ENCODE assay signal across 18 mouse cellular contexts in the genomic region with DNA sequence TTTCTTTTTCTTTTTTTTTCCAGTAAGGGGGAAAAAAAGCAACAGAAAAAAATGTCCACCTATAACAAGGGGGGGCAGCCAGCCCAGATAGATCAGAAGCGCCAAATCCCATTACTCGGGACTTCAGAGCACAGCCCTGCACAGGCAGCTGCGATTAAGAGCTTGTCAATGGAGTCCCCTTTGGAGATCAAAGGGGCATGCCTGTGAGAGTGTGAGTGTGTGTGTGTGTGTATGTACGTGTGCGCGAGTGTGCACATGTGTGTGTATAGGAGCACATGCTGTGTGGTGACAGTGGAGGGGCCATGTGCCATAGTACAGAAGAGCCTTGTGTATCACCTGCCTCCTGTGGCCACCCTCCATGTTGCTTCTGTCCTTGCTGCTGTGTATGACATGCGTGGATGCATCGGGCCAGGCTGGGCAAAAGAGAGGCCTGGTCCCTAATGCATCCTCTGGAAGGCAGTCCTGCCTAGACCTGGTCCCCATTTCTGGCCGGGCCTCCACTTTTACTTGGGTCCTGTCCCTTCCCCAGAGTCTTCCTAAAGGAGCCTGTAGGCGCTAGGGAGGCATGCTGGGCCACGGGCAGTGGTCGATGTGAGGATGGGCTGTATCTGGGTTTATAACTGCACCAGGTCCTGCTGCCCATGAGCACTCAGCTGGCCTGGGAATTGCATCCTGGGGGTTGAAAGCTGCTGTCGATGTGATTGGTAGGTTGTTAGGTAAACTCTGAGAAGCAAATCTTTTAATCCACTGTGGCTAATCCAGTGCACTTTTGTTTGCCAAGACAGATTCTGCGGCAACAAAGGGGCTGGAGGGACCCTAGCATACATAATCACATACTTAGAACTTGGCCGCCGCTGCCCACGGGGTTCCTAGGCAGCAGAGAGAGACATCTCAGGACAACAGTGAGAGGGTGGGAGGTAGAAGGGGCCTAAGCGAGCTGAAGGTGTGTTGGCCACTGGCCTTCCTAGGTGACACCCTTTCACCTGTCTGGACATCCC. TPM values are rescaled to one million over a fixed set of nuclear protein-coding genes. Genes with fewer than 3 reads are reported as not detected.
DNase-seq lines count a peak whose midpoint lies in the region; ATAC-seq and TF ChIP-seq lines count a peak whose summit lies in the region.
"Had no signal": no experiment of that assay in that cellular context is flagged by ENCODE, and none has a peak within 500 bp of the region (broad histone marks: within the 10 kb centered on the region; RNA-seq: fewer than 3 reads in every experiment).

No protein-coding gene starts in this region.

- no peaks in the 10 kb centered on the region for H3K27me3 ChIP-seq in hindbrain, postnatal 0 days (ENCODE audit: insufficient read depth, low read length)
- no peaks in the 10 kb centered on the region; the same call in 1 of the 2 replicates for H3K27me3 ChIP-seq in hindbrain, embryonic 10.5 days (ENCODE audit: insufficient read depth, poor library complexity, severe bottlenecking)
- no peaks in the 10 kb centered on the region for H3K27me3 ChIP-seq in forebrain, embryonic 11.5 days (ENCODE audit: control insufficient read depth, insufficient read depth, low read length)
- peaks cover 80% of the 10 kb centered on the region for H3K27me3 ChIP-seq in midbrain, embryonic 10.5 days (ENCODE audit: low read depth, poor library complexity, severe bottlenecking)
- no peaks in the 10 kb centered on the region for H3K27me3 ChIP-seq in myocyte (ENCODE audit: control insufficient read depth, insufficient read depth, insufficient read length)
- H3K27me3 ChIP-seq in cerebellum, adult 2 months (ENCODE audit: control insufficient read depth, insufficient read depth, low read length): no peaks in the 10 kb centered on the region
- H3K27me3 ChIP-seq: heart, embryonic 12.5 days; liver, embryonic 12.5 days; Patski had no signal

- H3K36me3 ChIP-seq in hindbrain, postnatal 0 days (ENCODE audit: insufficient read depth, low read length): peaks cover 10% of the 10 kb centered on the region; the same call in 1 of the 2 replicates
- peaks cover 70% of the 10 kb centered on the region for H3K36me3 ChIP-seq in hindbrain, embryonic 10.5 days
- H3K36me3 ChIP-seq in forebrain, embryonic 11.5 days (ENCODE audit: control insufficient read depth, insufficient read depth, low read length): peaks cover 3% of the 10 kb centered on the region; the same call in 1 of the 2 replicates
- H3K36me3 ChIP-seq in midbrain, embryonic 10.5 days: peaks cover 60% of the 10 kb centered on the region
- H3K36me3 ChIP-seq in myocyte (ENCODE audit: control insufficient read depth, insufficient read depth): peaks cover 5% of the 10 kb centered on the region

- TF ChIP-seq CTCF in hindbrain, postnatal 0 days (IDR thresholded peaks at IDR 0.05; ENCODE audit: low read depth): no peak
- TF ChIP-seq CTCF in cerebellum, adult 2 months (IDR thresholded peaks at IDR 0.05; ENCODE audit: borderline replicate concordance, insufficient read depth, low read depth, low read length): no peak

- no peak for TF ChIP-seq POLR2A in myocyte (IDR thresholded peaks at IDR 0.05; ENCODE audit: insufficient read length, low read depth)
- TF ChIP-seq POLR2A in cerebellum, adult 2 months (IDR thresholded peaks at IDR 0.05; ENCODE audit: borderline replicate concordance, insufficient read depth, low read length): no peak

- no peaks in the 10 kb centered on the region for H3K9me3 ChIP-seq in hindbrain, postnatal 0 days (ENCODE audit: low read length)
- H3K9me3 ChIP-seq in hindbrain, embryonic 10.5 days: no peaks in the 10 kb centered on the region
- no peaks in the 10 kb centered on the region for H3K9me3 ChIP-seq in forebrain, embryonic 11.5 days (ENCODE audit: control insufficient read depth, low read length)
- H3K9me3 ChIP-seq in midbrain, embryonic 10.5 days (replicated peaks): no peaks in the 10 kb centered on the region
- H3K9me3 ChIP-seq: heart, embryonic 12.5 days; liver, embryonic 12.5 days had no signal

- no peak overlapping the region for H3ac ChIP-seq in myocyte (ENCODE audit: control insufficient read depth, insufficient read length)

- no peaks in the 10 kb centered on the region for H3K4me1 ChIP-seq in hindbrain, postnatal 0 days (ENCODE audit: insufficient read depth, low read length)
- peaks cover 6% of the 10 kb centered on the region; the same call in 1 of the 2 replicates for H3K4me1 ChIP-seq in hindbrain, embryonic 10.5 days (replicated peaks)
- H3K4me1 ChIP-seq in forebrain, embryonic 11.5 days (replicated peaks; ENCODE audit: control insufficient read depth, insufficient read depth, low read length): no peaks in the 10 kb centered on the region; the same call in 1 of the 2 replicates
- H3K4me1 ChIP-seq in midbrain, embryonic 10.5 days: peaks cover 38% of the 10 kb centered on the region
- H3K4me1 ChIP-seq in cerebellum, adult 2 months (ENCODE audit: control insufficient read depth, insufficient read depth, low read length): no peaks in the 10 kb centered on the region; the same call in 1 of the 2 replicates

- 0 out of 2 replicates have a peak, but pooled peaks have one; percentile 31 for ATAC-seq in hindbrain, postnatal 0 days
- ATAC-seq in forebrain, embryonic 11.5 days (replicated peaks; ENCODE audit: low FRiP score): no peak
- ATAC-seq: activated CD4-positive, CD25-positive, alpha-beta regulatory T cell, adult 4 months; liver, embryonic 12.5 days; Patski had no signal

- no peaks in the 10 kb centered on the region for H3K79me2 ChIP-seq in myocyte (ENCODE audit: control insufficient read depth, insufficient read depth)

- intact Hi-C loops in left cerebral cortex, postnatal 36 days (cut with DNase I): no loop called here

- peak; percentile 15 for DNase-seq in hindbrain, postnatal 0 days (ENCODE audit: low spot score)
- DNase-seq in hindbrain, embryonic 10.5 days (ENCODE audit: low spot score): no peak
- DNase-seq in forebrain, embryonic 11.5 days (ENCODE audit: low spot score): no peak
- DNase-seq in midbrain, embryonic 10.5 days (ENCODE audit: low spot score): peak; percentile 73
- DNase-seq in cerebellum, adult 2 months: no peak
- DNase-seq in gastrocnemius, postnatal 25 days: no peak
- DNase-seq in left cerebral cortex, postnatal 36 days (ENCODE audit: low spot score in 2 of 2): no peak
- DNase-seq: adrenal gland, postnatal 25 days; cerebellum, adult 8-10 months; lung, embryonic 14.5 days; thymus, postnatal 14 days had no signal

- peak overlapping the region; percentile 3; the same call in 1 of the 2 replicates for H3K4me3 ChIP-seq in hindbrain, postnatal 0 days (ENCODE audit: low read length)
- H3K4me3 ChIP-seq in hindbrain, embryonic 10.5 days: no peak overlapping the region
- H3K4me3 ChIP-seq in forebrain, embryonic 11.5 days (ENCODE audit: low read depth, low read length): peak overlapping the region; percentile 1; the same call in 1 of the 2 replicates
- peak overlapping the region; percentile 48 for H3K4me3 ChIP-seq in midbrain, embryonic 10.5 days
- H3K4me3 ChIP-seq in myocyte: no peak overlapping the region
- no peak overlapping the region for H3K4me3 ChIP-seq in cerebellum, adult 2 months (replicated peaks; ENCODE audit: insufficient read depth, low read depth, low read length)
- H3K4me3 ChIP-seq: heart, embryonic 12.5 days; liver, embryonic 12.5 days had no signal

- H3K9ac ChIP-seq in hindbrain, postnatal 0 days (replicated peaks; ENCODE audit: low read length): no peak overlapping the region
- no peak overlapping the region for H3K9ac ChIP-seq in forebrain, embryonic 11.5 days (ENCODE audit: low read length)
- H3K9ac ChIP-seq: heart, embryonic 12.5 days; liver, embryonic 12.5 days; lung, embryonic 14.5 days had no signal

- 75% methylated on average over 18 of the region's 18 CpGs for WGBS in hindbrain, postnatal 0 days
- WGBS in hindbrain, embryonic 10.5 days: 89% methylated on average over 18 of the region's 18 CpGs
- WGBS in forebrain, embryonic 11.5 days: 77% methylated on average over 18 of the region's 18 CpGs
- WGBS in midbrain, embryonic 10.5 days: 58% methylated on average over 18 of the region's 18 CpGs
- WGBS in cerebellum, adult 2 months: 73% methylated on average over 18 of the region's 18 CpGs

- H3K4me2 ChIP-seq in hindbrain, postnatal 0 days (ENCODE audit: low read depth, low read length): peak overlapping the region; percentile 13; the same call in 1 of the 2 replicates
- H3K4me2 ChIP-seq in forebrain, embryonic 11.5 days (ENCODE audit: low read depth, low read length, severe bottlenecking): no peak overlapping the region
- H3K4me2 ChIP-seq in myocyte (ENCODE audit: low read depth): no peak overlapping the region
- H3K4me2 ChIP-seq: heart, embryonic 12.5 days; liver, embryonic 12.5 days; lung, embryonic 14.5 days had no signal

- no peak overlapping the region for H3K27ac ChIP-seq in hindbrain, postnatal 0 days
- H3K27ac ChIP-seq in hindbrain, embryonic 10.5 days: no peak overlapping the region
- peak overlapping the region; percentile 37; the same call in 1 of the 2 replicates for H3K27ac ChIP-seq in forebrain, embryonic 11.5 days (ENCODE audit: low read depth, low read length)
- peak overlapping the region; percentile 86 for H3K27ac ChIP-seq in midbrain, embryonic 10.5 days (replicated peaks)
- no peak overlapping the region for H3K27ac ChIP-seq in cerebellum, adult 2 months (ENCODE audit: insufficient read depth, low read length)
- H3K27ac ChIP-seq: liver, embryonic 12.5 days; macrophage; stomach, postnatal 0 days had no signal

RNA-seq across cellular contexts. Expression of a gene that starts 6.3 kb away (rescaled TPM):
- 36.0 and 51.3 TPM in 2 replicates for total RNA-seq in hindbrain, postnatal 0 days (2014; rRNA removed)
- 10.0 and 11.2 TPM in 2 replicates for polyA plus RNA-seq in hindbrain, postnatal 0 days (2015; fragmentation: Nextera tagmentation; extraction: Ambion mirVana)
- 9.1 and 9.4 TPM in 2 replicates for polyA plus RNA-seq in hindbrain, embryonic 10.5 days (2016; fragmentation: Nextera tagmentation; extraction: Ambion mirVana)
- polyA plus RNA-seq in forebrain, embryonic 11.5 days (2014; fragmentation: Nextera tagmentation; extraction: Ambion mirVana): 19.1 and 24.9 TPM in 2 replicates
- polyA plus RNA-seq in midbrain, embryonic 10.5 days (2016; fragmentation: Nextera tagmentation; extraction: Ambion mirVana): 9.9 and 10.0 TPM in 2 replicates
- 26.5 TPM for polyA plus RNA-seq in myocyte (2012; fragmentation: generic; extraction: Trizol)
- 21.3 and 22.8 TPM in 2 replicates for polyA plus RNA-seq in cerebellum, adult 2 months (2012; rRNA removed)
- 10 to 100 TPM; 10.8 to 17.2 TPM for total RNA-seq in gastrocnemius, postnatal 25 days (2021)
- total RNA-seq in left cerebral cortex, postnatal 36 days (2021): 10 to 100 TPM; 22.5 to 25.1 TPM

RNA-seq across cellular contexts. Expression of a gene that starts 8.9 kb away (rescaled TPM):
- total RNA-seq in hindbrain, postnatal 0 days (2014; rRNA removed): 107 and 138 TPM in 2 replicates
- 189 and 194 TPM in 2 replicates for polyA plus RNA-seq in hindbrain, postnatal 0 days (2015; fragmentation: Nextera tagmentation; extraction: Ambion mirVana)
- polyA plus RNA-seq in hindbrain, embryonic 10.5 days (2016; fragmentation: Nextera tagmentation; extraction: Ambion mirVana): 301 and 318 TPM in 2 replicates
- 273 and 285 TPM in 2 replicates for polyA plus RNA-seq in forebrain, embryonic 11.5 days (2014; fragmentation: Nextera tagmentation; extraction: Ambion mirVana)
- polyA plus RNA-seq in midbrain, embryonic 10.5 days (2016; fragmentation: Nextera tagmentation; extraction: Ambion mirVana): 301 and 332 TPM in 2 replicates
- 145 TPM for polyA plus RNA-seq in myocyte (2012; fragmentation: generic; extraction: Trizol)
- polyA plus RNA-seq in cerebellum, adult 2 months (2012; rRNA removed): 114 and 118 TPM in 2 replicates
- 10 to 100 TPM; 62.0 to 62.3 TPM for total RNA-seq in gastrocnemius, postnatal 25 days (2021)
- total RNA-seq in left cerebral cortex, postnatal 36 days (2021): 10 to 100 TPM; 60.5 to 70.3 TPM

RNA-seq across cellular contexts. Expression of a gene that starts 19.1 kb away (rescaled TPM):
- total RNA-seq in hindbrain, postnatal 0 days (2014; rRNA removed): 10.4 and 11.8 TPM in 2 replicates
- polyA plus RNA-seq in hindbrain, postnatal 0 days (2015; fragmentation: Nextera tagmentation; extraction: Ambion mirVana): 3.8 and 4.0 TPM in 2 replicates
- polyA plus RNA-seq in hindbrain, embryonic 10.5 days (2016; fragmentation: Nextera tagmentation; extraction: Ambion mirVana): 1.8 and 1.9 TPM in 2 replicates
- polyA plus RNA-seq in forebrain, embryonic 11.5 days (2014; fragmentation: Nextera tagmentation; extraction: Ambion mirVana): 1.2 and 1.3 TPM in 2 replicates
- polyA plus RNA-seq in midbrain, embryonic 10.5 days (2016; fragmentation: Nextera tagmentation; extraction: Ambion mirVana): 1.6 and 2.0 TPM in 2 replicates
- 1.5 TPM for polyA plus RNA-seq in myocyte (2012; fragmentation: generic; extraction: Trizol)
- 41.0 and 48.2 TPM in 2 replicates for polyA plus RNA-seq in cerebellum, adult 2 months (2012; rRNA removed)
- total RNA-seq in gastrocnemius, postnatal 25 days (2021): 1 to 10 TPM in 1 of 2 experiments, under 1 TPM in 1; 0.87 to 1.2 TPM
- total RNA-seq in left cerebral cortex, postnatal 36 days (2021): 10 to 100 TPM; 13.9 to 14.0 TPM

RNA-seq across cellular contexts. Expression of a gene that starts 36.8 kb away (rescaled TPM):
- total RNA-seq in hindbrain, postnatal 0 days (2014; rRNA removed): 20.1 and 23.3 TPM in 2 replicates
- polyA plus RNA-seq in hindbrain, postnatal 0 days (2015; fragmentation: Nextera tagmentation; extraction: Ambion mirVana): 16.0 and 18.3 TPM in 2 replicates
- 95.9 and 109 TPM in 2 replicates for polyA plus RNA-seq in hindbrain, embryonic 10.5 days (2016; fragmentation: Nextera tagmentation; extraction: Ambion mirVana)
- polyA plus RNA-seq in forebrain, embryonic 11.5 days (2014; fragmentation: Nextera tagmentation; extraction: Ambion mirVana): 74.6 and 89.6 TPM in 2 replicates
- polyA plus RNA-seq in midbrain, embryonic 10.5 days (2016; fragmentation: Nextera tagmentation; extraction: Ambion mirVana): 87.4 and 106 TPM in 2 replicates
- 23.9 TPM for polyA plus RNA-seq in myocyte (2012; fragmentation: generic; extraction: Trizol)
- 6.2 and 6.7 TPM in 2 replicates for polyA plus RNA-seq in cerebellum, adult 2 months (2012; rRNA removed)
- total RNA-seq in gastrocnemius, postnatal 25 days (2021): 1 to 10 TPM; 1.2 to 1.7 TPM
- 1 to 10 TPM; 3.5 to 4.4 TPM for total RNA-seq in left cerebral cortex, postnatal 36 days (2021)

RNA-seq across cellular contexts. Expression of a gene that starts 42.0 kb away (rescaled TPM):
- 35.6 and 40.6 TPM in 2 replicates for total RNA-seq in hindbrain, postnatal 0 days (2014; rRNA removed)
- polyA plus RNA-seq in hindbrain, postnatal 0 days (2015; fragmentation: Nextera tagmentation; extraction: Ambion mirVana): 41.1 and 44.7 TPM in 2 replicates
- polyA plus RNA-seq in hindbrain, embryonic 10.5 days (2016; fragmentation: Nextera tagmentation; extraction: Ambion mirVana): 30.2 and 30.7 TPM in 2 replicates
- polyA plus RNA-seq in forebrain, embryonic 11.5 days (2014; fragmentation: Nextera tagmentation; extraction: Ambion mirVana): 22.5 and 24.6 TPM in 2 replicates
- polyA plus RNA-seq in midbrain, embryonic 10.5 days (2016; fragmentation: Nextera tagmentation; extraction: Ambion mirVana): 27.8 and 28.2 TPM in 2 replicates
- polyA plus RNA-seq in myocyte (2012; fragmentation: generic; extraction: Trizol): 8.3 TPM
- 39.5 and 41.3 TPM in 2 replicates for polyA plus RNA-seq in cerebellum, adult 2 months (2012; rRNA removed)
- total RNA-seq in gastrocnemius, postnatal 25 days (2021): 1 to 10 TPM; 2.8 to 3.2 TPM
- 10 to 100 TPM; 27.3 to 32.1 TPM for total RNA-seq in left cerebral cortex, postnatal 36 days (2021)

Comparison
In these comparisons a context has a peak if more than half of its experiments do, and no peak if none do; other contexts are left out.
1. DNase-seq: peak in hindbrain, postnatal 0 days (single experiment) and midbrain, embryonic 10.5 days (single experiment); none in hindbrain, embryonic 10.5 days (single experiment), forebrain, embryonic 11.5 days (single experiment), cerebellum, adult 2 months (0 of 2), gastrocnemius, postnatal 25 days (single experiment) and left cerebral cortex, postnatal 36 days (0 of 2).
2. H3K4me3 ChIP-seq: peak in hindbrain, postnatal 0 days (single experiment), forebrain, embryonic 11.5 days (single experiment) and midbrain, embryonic 10.5 days (single experiment); none in hindbrain, embryonic 10.5 days (single experiment), myocyte (single experiment) and cerebellum, adult 2 months (single experiment).
3. H3K27ac ChIP-seq: peak in forebrain, embryonic 11.5 days (single experiment) and midbrain, embryonic 10.5 days (single experiment); none in hindbrain, postnatal 0 days (single experiment), hindbrain, embryonic 10.5 days (single experiment) and cerebellum, adult 2 months (single experiment).